Mouse (Mus musculus) brain, adult 2 months (tissue): ENCODE measurements around the gene Slc45a3.
A peak's percentile ranks its signal among the peaks of the same experiment; 100 is the strongest.

Experiments
- DNase-seq: peaks from one replicate; pipeline ENCODE4 v3.0.0; 2011; ENCODE audit warnings: low read depth, low spot score

The Slc45a3 gene

DNA sequence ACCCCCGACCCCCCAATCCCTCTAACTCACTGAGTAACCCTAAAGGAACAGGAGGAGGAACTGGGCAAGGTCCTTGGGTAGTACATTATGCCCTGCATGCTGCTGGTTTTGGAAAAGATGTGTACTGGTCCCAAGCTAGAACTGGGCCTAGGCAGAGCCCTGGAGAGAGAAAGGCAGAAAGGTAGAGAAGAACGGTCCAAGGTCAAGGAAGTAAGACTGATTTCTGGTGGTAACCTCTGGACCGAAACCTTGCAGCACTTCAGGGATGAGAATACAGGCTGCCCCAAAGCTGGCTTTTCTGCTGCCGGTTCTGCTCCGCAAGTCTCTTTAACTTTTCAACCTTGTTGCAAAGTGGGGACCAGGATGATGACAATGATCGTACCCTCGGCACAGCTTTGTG is 1.8 kb downstream of the Slc45a3 start:
- no peak for DNase-seq

DNA sequence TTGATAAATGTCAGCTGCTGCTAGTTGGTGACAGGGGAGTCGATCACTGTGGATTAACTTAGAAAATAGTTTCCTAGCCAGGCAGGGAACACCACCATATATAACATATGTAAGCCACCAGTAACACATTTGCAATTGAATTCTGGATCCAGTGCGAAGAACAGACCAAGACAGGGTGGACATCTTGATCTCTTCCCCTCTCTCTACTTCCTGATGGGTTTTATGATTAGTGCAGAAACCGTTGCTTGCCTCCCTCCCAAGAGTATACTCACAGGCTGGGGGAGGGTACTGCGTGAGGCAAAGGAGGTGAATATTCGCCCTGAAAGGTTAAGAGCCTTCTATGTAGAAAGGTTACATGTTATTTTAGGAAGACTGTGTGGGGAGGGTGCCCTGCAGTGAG is 3.1 kb downstream of the Slc45a3 start:
- no peak for DNase-seq

DNA sequence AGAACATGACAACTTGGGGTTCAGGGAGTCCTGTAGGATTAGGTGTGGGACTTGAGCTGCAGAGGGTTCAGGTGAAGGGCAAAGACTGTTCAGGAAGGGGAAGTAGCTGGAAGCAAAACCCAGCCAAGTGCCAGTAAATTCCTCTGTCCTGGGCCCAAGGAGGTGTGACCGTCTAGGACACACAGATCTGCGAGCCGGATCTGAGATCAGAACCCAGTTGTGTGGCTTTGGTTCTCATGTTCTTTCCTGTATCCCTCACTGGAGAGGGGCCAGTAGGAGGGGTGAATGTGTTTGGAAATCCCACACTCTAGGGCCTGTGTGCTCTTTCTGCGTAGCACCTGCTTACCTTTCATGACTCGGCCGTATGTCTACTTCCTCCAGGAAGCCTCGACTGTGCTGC is 4.6 kb downstream of the Slc45a3 start:
- no peak for DNase-seq

DNA sequence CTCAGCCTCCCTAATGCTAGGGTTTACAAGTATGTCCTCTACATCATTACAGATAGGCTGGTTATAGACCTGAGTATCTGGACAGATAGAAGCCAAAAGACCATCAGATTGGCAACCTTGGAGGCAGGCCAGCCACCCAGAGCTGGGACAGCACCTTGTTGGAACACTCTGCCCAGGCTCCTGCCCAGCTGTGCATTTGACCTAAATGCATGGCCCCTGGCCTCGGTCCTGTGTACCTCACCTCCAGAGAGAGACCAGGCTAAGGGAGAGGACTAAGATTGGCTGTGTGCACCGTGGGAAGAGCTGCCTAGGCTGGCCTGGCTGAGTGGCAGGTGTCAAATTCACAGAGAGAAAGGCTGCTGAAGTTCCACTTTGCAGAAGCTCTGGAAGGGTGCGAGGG is 5.8 kb downstream of the Slc45a3 start:
- DNase-seq = no peak

GRCm38 (mm10) chr1:131968983-131969382 is 6.2 kb downstream of the Slc45a3 start:
- no peak for DNase-seq

GRCm38 (mm10) chr1:131969825-131970224 is 7.1 kb downstream of the Slc45a3 start:
- no peak for DNase-seq

- no peak for DNase-seq
These were observed 7.5 kb downstream of the Slc45a3 start for GRCm38 (mm10) chr1:131970322-131970660.

- DNase-seq = no peak
These were observed 8.1 kb downstream of the Slc45a3 start for GRCm38 (mm10) chr1:131970661-131971520.

DNA sequence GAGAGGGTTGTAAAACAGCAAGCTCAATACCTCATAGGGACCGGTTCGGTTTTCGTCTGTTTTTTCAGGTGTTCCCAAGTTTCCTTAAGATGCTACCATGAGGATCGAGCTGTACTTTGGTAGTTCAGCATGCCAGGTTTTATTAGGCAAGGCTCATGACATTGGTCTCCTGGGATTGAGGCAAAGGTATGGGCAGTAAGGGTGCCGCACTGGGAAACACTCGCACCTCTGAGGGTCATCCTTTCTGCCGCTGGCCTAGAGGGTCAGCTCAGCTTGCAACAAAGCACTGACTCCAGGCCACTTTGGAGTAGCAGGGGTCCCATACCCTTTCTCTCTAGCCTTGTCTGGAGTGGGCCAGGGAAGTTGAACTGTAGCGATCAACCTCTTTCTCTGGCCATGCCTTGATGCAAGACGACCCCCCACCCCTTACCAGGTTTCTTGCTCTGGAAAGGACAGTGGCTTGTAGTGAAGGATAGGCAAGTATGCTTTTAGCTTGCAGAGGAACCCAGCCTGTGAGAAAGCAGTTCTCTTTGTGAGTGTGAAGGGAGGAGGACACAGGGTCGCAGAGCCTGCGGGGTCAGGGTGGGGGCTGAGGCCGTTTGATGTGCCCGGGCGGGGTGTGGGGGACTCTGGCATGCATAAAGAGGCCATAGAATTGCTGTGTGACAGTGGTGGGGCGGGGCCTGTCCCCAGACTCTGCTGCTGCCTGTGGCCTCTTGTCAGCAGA is 9.2 kb downstream of the Slc45a3 start:
- no peak for DNase-seq

DNA sequence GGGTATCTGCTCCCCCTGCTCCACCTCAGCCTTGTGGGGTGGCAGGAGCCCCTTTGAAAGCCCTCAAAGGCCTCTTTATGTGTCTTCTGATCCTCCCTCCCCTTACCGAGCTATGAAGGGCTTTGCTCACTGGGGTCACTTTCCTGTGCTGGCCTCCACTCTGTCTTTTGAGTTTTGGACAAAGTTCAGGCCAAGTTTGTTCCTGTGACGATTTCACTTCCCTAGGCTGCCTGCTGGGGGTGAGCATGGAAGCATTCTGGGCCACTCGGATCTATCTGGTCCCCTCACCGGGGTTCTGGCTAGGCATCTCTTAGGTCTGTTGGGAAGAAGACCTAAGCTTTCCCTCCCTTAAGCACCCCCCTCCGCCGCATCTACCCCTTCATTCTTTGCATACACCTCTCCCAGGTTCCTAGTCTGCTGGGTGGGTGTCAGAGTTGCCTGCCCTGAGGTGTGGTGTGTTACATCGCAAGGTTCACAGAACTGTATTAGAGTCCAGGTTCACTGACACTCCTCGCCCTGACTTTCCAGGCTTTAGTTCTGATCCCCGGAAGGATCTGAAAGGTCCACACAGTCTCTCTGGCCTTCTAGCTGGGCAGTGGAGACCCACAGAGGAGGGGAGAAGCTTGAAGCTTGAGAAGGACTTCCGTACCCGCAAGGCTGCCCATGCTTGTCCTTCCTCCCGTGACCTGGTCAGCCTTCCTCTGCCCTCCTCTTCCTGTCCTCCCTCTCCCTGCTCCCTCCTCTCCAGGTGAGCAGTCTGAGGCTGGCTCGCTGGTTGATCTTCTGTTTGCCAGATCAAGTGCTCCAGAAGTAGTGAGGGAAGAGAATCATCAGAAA is 9.9 kb downstream of the Slc45a3 start:
- no peak for DNase-seq

DNA sequence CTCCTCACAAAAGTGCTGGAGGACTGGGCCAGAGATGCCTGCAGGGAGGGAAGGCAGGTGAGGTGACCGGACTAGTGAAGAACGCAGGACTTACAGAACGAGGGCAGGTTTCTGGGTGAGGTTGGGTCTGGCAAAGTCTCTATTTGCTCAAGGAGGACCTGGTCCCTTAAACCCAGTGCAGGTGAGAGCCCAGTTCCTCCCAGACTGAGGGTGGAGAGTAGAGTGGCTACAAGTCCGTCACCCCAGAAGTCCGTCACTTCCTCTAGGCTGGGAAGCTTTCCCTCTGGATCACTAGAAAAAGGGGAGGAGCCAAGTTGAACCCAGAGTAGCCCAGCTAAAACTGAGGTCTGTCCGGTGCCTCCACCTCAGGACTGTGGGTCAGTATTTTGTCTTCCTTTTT is 11.2 kb downstream of the Slc45a3 start:
- DNase-seq = no peak

DNA sequence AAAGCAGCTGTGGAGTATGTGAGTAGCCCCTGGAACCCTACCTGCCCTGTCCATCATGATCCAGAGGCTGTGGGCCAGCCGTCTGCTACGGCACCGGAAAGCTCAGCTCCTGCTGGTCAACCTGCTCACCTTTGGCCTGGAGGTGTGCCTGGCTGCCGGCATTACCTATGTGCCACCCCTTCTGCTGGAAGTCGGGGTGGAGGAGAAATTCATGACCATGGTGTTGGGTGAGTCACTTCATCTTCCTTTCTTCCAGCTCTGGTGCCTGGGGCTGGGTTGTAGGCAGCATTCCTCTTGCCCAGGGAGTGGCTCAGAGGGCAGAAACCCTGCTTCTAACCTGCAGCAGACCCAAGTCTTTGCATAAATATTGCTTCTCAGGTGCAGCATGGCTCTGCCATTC is 14.1 kb downstream of the Slc45a3 start:
- DNase-seq = no peak

DNA sequence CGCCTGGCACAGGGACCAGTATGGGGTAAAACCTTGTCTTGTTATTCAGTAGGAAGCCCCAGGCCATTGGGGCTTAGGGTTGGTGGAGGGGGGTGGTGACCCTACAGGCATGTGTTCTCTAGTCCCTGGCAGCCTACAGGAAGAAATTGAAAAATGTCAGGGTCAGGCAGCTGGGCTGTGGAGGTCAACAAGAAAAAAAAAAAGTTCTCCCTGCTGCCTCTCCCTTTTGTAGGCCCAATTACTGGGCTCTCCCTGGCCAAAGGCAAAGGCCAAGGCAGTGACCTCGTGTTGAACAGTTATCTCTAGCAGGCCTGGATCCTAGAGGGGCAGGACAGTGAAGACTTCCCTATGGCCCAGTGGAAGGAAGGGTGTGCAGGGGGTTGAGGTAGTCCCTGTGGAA is 17.7 kb downstream of the Slc45a3 start:
- no peak for DNase-seq

GRCm38 (mm10) chr1:131981378-131982013 is 18.7 kb downstream of the Slc45a3 start:
- peak; percentile 75 for DNase-seq

- DNase-seq = peak; percentile 83
These were observed 20.1 kb downstream of the Slc45a3 start for GRCm38 (mm10) chr1:131982907-131983306.

- DNase-seq = no peak
These were observed 21.0 kb downstream of the Slc45a3 start for GRCm38 (mm10) chr1:131983806-131984205.

DNA sequence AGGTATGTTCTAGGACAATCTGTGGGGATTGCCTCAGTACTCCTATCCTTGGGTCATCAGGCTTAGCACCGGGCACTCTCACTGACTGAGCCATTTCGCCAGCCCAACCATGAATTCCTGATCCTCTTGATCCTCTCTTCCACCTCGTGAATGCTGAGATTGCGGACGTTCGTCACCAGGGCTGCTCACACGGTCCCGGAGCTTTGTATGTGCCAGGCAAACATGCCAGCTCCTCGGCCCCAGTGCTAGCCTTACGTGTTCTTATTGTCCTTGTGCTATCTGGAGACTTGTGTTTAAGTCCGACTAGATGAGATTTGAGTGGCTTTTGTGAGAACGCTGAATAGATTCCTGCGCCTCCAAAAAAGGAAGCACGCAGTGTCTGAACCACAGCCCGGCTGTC is 24.7 kb downstream of the Slc45a3 start:
- no peak for DNase-seq

DNA sequence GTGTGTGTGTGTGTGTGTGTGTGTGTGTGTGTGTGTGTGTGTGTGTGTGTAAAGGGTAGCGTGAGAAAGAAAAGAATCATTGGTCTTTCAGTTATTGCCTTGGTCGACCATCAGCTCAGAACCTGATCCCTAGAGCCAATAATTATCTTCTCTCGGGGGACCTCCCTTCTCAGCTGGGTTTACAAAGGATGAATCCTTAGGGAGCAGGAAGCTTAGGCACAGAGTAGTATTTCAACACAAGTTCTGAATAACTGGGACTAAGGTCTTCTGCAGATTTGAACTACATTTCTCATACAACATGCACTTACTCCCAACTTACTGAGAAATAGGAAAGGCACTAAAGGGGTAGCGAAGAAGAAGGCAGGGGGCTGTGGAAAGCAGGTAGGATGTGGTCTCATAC is 26.7 kb downstream of the Slc45a3 start:
- no peak for DNase-seq

DNA sequence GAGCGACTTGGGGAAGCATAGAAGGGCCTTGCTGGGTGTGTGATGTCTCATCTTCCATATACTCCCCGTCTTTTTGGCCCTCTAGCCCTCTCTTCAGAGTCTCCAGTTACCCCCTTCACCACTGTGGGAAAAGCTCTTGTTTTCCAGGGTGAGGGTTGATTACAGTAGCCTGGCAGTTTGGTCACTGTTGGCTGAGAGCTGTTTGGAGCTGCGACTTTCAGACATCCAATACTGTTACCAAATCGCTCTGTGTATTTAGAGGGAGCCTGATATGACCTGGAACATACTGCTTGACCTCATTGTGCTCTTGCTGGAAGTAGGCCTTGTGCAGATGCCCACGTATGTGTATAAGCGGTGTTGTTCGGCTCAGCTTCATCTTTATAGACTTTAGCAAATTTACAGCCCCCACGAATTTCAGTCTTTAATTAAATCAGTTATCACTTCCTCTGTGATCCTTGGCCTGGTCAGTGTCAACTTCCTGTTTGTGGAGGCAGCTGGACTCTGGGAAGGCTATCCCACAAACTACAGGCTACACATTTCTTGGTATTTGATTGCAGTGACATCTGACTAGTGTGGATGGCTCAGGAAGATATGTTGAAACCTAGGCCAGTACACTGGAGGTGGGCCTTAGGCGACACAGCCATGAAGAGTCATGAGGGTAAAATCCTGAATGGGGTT is 27.5 kb downstream of the Slc45a3 start:
- no peak for DNase-seq

DNA sequence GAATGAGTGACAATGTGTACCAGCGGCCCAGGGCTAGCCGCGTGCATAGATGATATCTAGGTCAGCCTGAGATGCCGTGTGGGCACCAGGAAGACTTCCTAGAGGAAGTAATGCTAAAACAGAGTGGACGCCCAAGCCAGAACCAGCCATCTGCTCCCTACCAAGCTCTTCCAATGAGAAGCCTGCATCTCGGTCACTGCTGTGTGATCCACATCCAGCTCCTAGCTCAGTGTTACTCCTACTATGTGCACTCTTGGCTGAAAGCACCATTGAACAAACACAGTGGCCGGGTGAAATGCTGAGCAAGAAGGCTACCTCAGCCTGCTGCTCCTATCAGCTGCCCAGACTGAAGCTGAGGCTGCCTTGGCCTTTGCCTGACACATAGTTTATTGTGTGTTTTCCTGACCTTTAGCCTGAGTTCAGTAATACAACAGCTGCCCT is 29.8 kb downstream of the Slc45a3 start:
- peak; percentile 75 for DNase-seq
